Mouse (Mus musculus): ENCODE data around the gene Dnah3. TPM values are rescaled to one million over a fixed set of nuclear protein-coding genes. Genes with fewer than 3 reads are reported as not detected.

Dnah3 gene
- polyA plus RNA-seq (2021; fragmentation: Nextera tagmentation): 0.30 and 0.43 TPM in 2 replicates
- long read RNA-seq, experiment 1: 0 reads
- long read RNA-seq, experiment 2: 0 reads

GRCm38 (mm10) chr7:120095180-120095579, at the start of gene Dnah3:
Gene Dnah3 (minus strand): TSS chr7:120095280.

GRCm38 (mm10) chr7:120102164-120102972, 7.3 kb upstream of the Dnah3 start, which contains the start of gene Tmem159:
Gene Tmem159 (plus strand): TSS chr7:120102353.

GRCm38 (mm10) chr7:119895639-119896512, 199.2 kb downstream of the Dnah3 start, which contains the start of the genes Lyrm1 and Dcun1d3:
Gene Lyrm1 (plus strand): TSS chr7:119895861.
Gene Dcun1d3 (minus strand): TSS chr7:119896298.

Other genes starting within 250 kb of the Dnah3 start
- 19.0 and 19.3 TPM in 2 replicates for gene Lyrm1, start 199.4 kb downstream of the Dnah3 start, polyA plus RNA-seq (2021; fragmentation: Nextera tagmentation)
- 1.4 and 1.8 TPM in 2 replicates for gene Dcun1d3, start 199.0 kb downstream of the Dnah3 start, polyA plus RNA-seq (2021; fragmentation: Nextera tagmentation)
- gene Tmem159, start 7.1 kb upstream of the Dnah3 start, polyA plus RNA-seq (2021; fragmentation: Nextera tagmentation): 25.5 and 37.3 TPM in 2 replicates
- gene Zp2, start 50.0 kb upstream of the Dnah3 start, polyA plus RNA-seq (2021; fragmentation: Nextera tagmentation): not detected in 2 replicates
- 0.04 and 0.10 TPM in 2 replicates for gene Anks4b, start 78.6 kb upstream of the Dnah3 start, polyA plus RNA-seq (2021; fragmentation: Nextera tagmentation)
- 218 and 220 TPM in 2 replicates for gene Crym, start 106.8 kb upstream of the Dnah3 start, polyA plus RNA-seq (2021; fragmentation: Nextera tagmentation)
- not detected in 2 replicates for gene Abca14, start 108.7 kb upstream of the Dnah3 start, polyA plus RNA-seq (2021; fragmentation: Nextera tagmentation)
- not detected in 2 replicates for gene Abca15, start 233.4 kb upstream of the Dnah3 start, polyA plus RNA-seq (2021; fragmentation: Nextera tagmentation)